Mouse (Mus musculus) E14TG2a.4 (cell line): ENCODE measurements at regions not wholly inside any gene's neighbourhood (a gene's known extent, or its start where the extent isn't known, plus 50 kb on each side); places are given as distances from the start of the nearest gene placed in this dataset.

ENCODE experiments used
- CTCF ChIP-seq: conservative IDR thresholded peaks from 2 replicates; pipeline ENCODE4 v1.5.1; 2014; ENCODE audit warnings: low read length
- POU5F1 ChIP-seq: IDR thresholded peaks from 2 replicates; pipeline ENCODE4 v1.6.1; 2014; ENCODE audit warnings: low read length, borderline replicate concordance

GRCm38 (mm10) chr13:60123964-60124363 lies 53.2 kb downstream of the Gas1 start:
- no peak for TF ChIP-seq CTCF
- no peak for TF ChIP-seq POU5F1
